Mouse (Mus musculus) embryo, embryonic 10 days (tissue): ENCODE measurements around the gene Defb22.

Source experiments
- DNase-seq: peaks from one replicate; pipeline ENCODE4 v3.0.0-alpha.2; 2015; ENCODE audit warnings: low spot score

The Defb22 gene

DNA sequence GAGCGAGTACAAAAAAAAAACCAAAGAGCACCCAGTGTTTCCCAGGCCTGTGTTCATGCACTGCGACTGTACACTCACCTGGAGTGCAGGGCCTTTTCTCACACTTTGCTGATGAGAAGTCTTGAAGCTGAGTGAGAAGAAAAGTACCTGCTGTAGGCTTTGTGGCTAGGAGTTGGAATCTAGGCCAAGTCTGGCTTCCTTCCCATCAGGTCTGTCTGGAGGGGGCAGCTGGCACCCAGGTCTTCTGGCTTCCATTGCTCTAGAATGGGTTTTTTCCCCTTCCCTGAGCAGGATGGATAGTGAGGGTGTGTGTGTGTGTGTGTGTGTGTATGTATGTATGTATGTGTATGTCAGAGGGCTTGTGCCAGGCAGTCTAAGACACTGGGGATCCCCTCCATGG, 50.1 kb downstream of the Defb22 start:
- DNase-seq: no peak

DNA sequence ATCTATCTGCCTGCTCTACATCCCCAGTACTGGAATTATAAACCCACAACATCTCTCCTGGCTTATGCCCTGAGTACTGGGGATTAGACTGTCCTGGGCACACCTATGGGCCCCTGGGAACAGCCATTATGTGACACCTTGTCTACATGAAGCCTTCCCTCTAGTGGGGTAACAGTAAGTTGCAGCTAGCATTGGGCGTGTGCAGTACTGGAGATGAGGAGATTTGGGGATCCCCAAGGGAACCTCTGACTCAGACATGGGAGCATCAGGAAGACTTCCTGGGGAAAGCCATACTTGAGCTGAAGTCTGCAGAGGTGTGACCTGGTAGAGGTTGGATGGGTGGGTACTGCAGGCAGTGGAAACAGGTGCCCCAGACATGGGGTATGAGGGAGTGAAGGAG, 51.0 kb downstream of the Defb22 start:
- DNase-seq: no peak

DNA sequence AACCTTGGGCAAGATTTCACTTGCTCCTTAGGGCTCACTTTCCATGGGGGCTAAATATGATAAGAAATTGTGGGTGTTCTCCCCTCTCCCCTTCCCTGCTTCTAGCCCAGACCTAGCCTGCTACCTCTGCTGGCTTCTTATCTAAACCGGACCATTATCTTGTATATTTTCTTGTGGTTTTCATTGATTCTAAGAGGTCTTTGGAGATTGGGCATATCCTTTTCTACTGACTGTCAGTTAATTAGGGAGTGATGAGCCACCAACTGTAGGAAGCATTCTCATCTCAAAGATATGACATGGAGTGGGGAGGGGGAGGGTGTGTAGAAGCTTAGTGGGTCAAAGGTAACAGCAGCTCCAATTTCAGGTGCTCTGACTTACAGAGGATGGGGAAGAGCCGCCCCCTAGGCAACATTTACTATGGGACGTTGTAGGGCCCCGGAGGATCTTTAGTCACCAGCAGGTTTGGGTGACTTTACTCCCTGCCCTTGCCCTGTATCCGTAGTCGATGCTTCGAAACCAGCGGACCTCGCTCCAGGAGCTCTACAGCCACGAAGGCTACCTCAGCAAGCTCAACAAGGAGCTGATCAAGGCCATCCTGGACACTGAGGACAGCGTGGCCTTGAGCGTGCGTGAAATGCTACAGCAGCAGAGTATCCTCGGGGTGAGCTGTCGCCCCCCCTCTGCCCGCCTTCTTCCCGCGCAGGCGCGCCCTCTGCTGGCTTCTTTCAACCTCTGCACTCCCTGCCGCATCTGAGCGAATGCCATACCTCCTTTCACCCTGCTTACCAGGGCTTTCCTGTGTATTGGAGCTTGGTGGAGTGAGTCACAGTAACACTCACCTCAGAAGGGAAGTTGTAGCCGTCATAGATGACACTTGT, 52.7 kb downstream of the Defb22 start:
- peak; percentile 84 for DNase-seq

DNA sequence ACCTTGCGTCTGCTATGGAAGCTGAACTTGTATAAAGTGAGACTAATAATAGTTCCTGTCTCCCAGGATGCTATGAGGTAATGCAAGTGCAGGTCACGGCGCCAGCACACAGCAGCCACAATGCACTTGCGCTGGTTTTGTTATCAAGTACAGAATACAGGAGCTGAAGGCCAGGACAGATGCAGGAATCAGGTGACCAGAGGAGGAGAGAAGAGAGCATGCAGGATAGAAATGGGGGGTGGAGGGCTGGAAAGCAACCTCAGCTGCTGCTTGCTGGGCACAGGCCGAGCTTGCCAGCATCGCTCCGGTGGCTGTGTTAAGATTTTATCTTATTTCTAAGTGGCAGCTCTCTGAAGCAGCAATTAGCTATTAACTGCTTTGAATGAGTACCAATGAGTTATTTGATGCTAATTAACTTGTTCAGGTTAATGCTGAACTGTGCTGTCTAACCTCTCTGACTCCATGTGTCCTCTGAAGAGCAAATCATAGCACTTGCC, 53.5 kb downstream of the Defb22 start:
- no peak for DNase-seq
